Mouse (Mus musculus): Measurements from ENCODE around the gene Sp3. TPM values are rescaled to one million over a fixed set of nuclear protein-coding genes. Genes with fewer than 3 reads are reported as not detected.

Sp3 gene
- polyA plus RNA-seq (2012; rRNA removed), result 19.1 and 22.4 TPM in 2 replicates

DNA sequence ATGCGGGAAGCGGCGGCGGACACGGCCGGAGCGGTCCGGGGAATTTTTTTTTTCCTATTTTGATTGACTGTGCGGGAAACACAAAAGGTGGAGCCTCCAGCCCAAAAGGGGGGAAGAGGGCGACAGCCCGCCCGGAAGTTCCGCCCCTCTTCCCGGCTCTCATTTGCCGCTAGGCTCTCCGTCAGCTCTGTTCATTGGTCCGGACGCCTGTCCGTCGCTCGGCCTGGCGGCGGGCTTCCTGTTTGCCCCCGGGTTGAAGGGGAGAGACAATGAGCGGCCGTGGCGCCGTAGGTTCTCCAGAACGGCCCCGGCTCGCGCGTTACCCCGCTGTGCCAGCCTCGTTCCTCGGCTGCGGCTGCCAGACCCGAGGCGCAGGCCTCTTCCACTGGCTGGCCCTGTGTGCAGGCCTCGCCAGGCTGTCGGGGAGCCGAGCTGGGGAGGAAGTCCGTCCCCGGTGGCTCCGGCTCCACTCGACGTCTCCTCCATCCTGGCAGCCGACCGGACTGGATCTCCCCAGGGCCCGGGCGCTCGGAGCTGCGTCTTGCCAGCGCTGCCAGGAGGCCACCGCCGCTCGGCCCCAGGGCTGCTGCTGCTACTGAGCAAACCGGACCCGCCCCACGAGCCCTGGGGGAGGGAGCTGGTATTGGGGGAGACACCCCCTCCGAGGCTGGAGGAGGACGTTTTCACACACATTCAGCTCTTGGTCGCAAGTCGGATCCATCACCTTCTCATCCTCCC lies at the start of gene Sp3:
Gene Sp3 (minus strand): TSS at position 110 of the 738 bp plus-strand sequence.

DNA sequence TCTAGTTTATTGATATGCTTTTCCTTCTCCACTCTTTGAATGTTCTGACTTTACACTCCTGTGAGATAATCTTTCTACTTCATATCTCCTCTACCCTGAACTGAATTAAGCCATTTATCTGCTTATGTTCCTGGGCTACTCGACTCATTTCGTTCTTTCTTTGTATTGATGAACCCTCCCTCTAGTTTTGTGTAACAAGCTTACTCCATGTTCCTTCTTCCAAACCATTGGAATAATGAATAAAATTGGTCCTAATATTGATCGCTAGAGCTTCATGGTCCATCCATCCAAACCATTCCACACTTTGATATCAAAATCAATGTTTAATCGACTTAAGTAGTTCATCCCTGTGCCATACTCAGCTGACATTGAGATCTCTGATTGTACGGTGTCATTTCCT lies 6.4 kb upstream of the Sp3 start, which contains the start of gene Gm11084:
Gene Gm11084 (minus strand): TSS at position 101 of the 400 bp plus-strand sequence.

Other genes with a start within 250 kb of the Sp3 start
- not detected in 2 replicates for gene Gm11084, start 6.3 kb upstream of the Sp3 start, polyA plus RNA-seq (2012; rRNA removed)
- 29.5 and 33.0 TPM in 2 replicates for gene Ola1, start 238.5 kb upstream of the Sp3 start, polyA plus RNA-seq (2012; rRNA removed)